Mouse (Mus musculus): Measurements from ENCODE around the gene Rab21. TPM values are rescaled to one million over a fixed set of nuclear protein-coding genes. Genes with fewer than 3 reads are reported as not detected.

The Rab21 gene
- 5.1 and 5.3 TPM in 2 replicates for polyA plus RNA-seq (2014; fragmentation: Nextera tagmentation; extraction: Ambion mirVana)

DNA sequence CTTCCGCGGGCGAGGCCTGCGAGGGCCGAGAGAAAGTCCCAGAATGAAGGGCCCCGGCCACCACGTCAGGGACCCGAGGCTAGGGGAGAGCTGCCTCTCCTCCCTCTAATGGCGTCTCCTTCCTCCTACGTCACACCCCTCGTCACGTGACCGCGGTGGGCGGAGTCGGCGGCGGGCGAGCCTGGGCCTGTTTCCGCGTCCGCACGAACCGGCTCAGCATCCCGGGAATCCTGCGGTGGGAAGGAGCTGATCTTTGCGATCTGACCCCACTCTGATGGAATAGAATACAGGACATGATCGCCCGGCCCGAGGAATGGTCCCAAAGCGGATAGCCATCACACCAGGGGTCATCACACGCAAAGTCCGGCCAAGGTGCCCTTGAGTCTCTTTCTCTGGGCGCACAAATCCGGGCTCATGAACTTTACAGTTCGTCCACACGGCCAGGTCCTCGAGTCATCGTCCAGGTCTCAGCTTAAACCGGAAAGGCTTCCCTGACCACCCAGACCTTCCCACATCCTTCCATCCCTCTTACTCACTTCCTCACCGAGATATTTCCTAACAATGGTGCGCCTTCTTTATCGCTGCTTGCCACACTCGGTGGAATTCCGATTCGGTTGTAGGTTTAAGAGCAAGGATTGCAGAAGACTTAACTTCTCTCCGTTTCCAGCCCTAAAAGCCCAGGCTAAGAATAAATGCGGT is at the start of gene Rab21:
TSS of gene Rab21 (minus strand) at position 122 of the 699 bp plus-strand sequence.
- H3K9me3 ChIP-seq (ENCODE audit: control insufficient read depth, low read length): no peaks in the 10 kb centered on the region
- under 1% methylated on average over 47 of the region's 48 CpGs for WGBS

DNA sequence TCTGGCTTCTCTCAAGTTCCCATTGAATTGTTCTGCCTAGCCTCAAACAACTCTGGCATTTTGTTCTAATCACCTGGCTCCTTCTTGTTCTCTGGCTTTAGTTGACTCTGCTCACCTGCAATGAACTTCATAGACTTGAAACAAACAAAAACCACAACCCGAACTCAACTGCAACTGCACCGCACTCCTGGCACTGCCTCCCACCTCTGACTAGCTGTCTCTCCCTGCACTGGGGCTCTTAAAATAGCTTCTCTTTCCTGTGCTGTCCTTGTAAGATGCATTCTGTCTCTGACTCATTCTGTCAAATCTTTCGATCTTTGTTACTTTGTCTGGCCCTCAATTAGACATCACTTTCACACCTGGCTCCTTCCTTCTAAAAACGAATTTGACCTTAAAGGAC is 47.8 kb upstream of the Rab21 start:
- no peak for ATAC-seq (replicated peaks; ENCODE audit: low FRiP score)
- H3K9ac ChIP-seq (ENCODE audit: low read depth, low read length): peak overlapping the region; percentile 78

More for the DNA sequence above, at the start of gene Rab21:
- Histone ChIP-seq H3K4me2 (peak within 1 kb of the TSS; percentile 70), H3K4me1 (replicated peaks; ENCODE audit: control insufficient read depth, insufficient read depth, low read length) (peaks cover 26% of the 10 kb centered on the region), H3K9ac (ENCODE audit: low read depth, low read length) (peak within 1 kb of the TSS; percentile 86), H3K4me3 (ENCODE audit: low read depth, low read length) (peak within 1 kb of the TSS; percentile 75), H3K27me3 (replicated peaks; ENCODE audit: control insufficient read depth, insufficient read depth, low read length) (no peaks in the 10 kb centered on the region), H3K36me3 (ENCODE audit: control insufficient read depth, insufficient read depth, low read length) (no peaks in the 10 kb centered on the region), H3K27ac (ENCODE audit: low read depth, low read length) (peak within 1 kb of the TSS; percentile 87)
- DNase-seq (ENCODE audit: low spot score): peak; percentile 98
- ATAC-seq (replicated peaks; ENCODE audit: low FRiP score): peak; percentile 90

DNA sequence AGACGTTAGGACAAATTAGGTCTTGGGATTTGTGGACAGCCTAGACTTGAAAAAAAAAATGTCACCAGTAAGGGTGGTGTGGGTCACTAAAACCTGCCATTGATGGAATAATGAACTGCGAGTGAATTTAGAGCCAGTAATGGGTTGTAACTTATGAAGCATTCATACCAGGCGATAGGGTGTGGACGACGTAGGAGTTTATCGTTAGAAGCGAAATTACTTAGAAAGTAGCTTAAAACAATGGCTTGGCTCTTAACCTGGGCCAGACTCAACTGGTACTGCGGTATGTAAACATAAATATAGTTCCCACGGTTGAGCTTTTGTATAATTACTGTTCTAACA is 47.2 kb upstream of the Rab21 start:
- 7% methylated on average over 9 of the region's 9 CpGs for WGBS
- DNase-seq (ENCODE audit: low spot score): no peak
- Histone ChIP-seq H3K4me2 (peak overlapping the region; percentile 89), H3K27ac (ENCODE audit: low read depth, low read length) (peak overlapping the region; percentile 97), H3K9ac (ENCODE audit: low read depth, low read length) (peak overlapping the region; percentile 78), H3K4me3 (ENCODE audit: low read depth, low read length) (peak overlapping the region; percentile 49), H3K36me3 (ENCODE audit: control insufficient read depth, insufficient read depth, low read length) (no peaks in the 10 kb centered on the region), H3K9me3 (ENCODE audit: control insufficient read depth, low read length) (no peaks in the 10 kb centered on the region), H3K27me3 (replicated peaks; ENCODE audit: control insufficient read depth, insufficient read depth, low read length) (no peaks in the 10 kb centered on the region), H3K4me1 (replicated peaks; ENCODE audit: control insufficient read depth, insufficient read depth, low read length) (peaks cover 5% of the 10 kb centered on the region; the same call in 1 of the 2 replicates)
- peak; percentile 42 for ATAC-seq (replicated peaks; ENCODE audit: low FRiP score)

More for the DNA sequence above, 47.8 kb upstream of the Rab21 start:
- no peak for DNase-seq (ENCODE audit: low spot score)
- 67% methylated on average over 4 of the region's 4 CpGs for WGBS
- H3K27ac ChIP-seq (ENCODE audit: low read depth, low read length): peak overlapping the region; percentile 97
- no peaks in the 10 kb centered on the region for H3K27me3 ChIP-seq (replicated peaks; ENCODE audit: control insufficient read depth, insufficient read depth, low read length)
- H3K4me1 ChIP-seq (replicated peaks; ENCODE audit: control insufficient read depth, insufficient read depth, low read length): peaks cover 5% of the 10 kb centered on the region; the same call in 1 of the 2 replicates
- H3K4me2 ChIP-seq: peak overlapping the region; percentile 89
- peak overlapping the region; percentile 49 for H3K4me3 ChIP-seq (ENCODE audit: low read depth, low read length)
- H3K36me3 ChIP-seq (ENCODE audit: control insufficient read depth, insufficient read depth, low read length): no peaks in the 10 kb centered on the region
- no peaks in the 10 kb centered on the region for H3K9me3 ChIP-seq (ENCODE audit: control insufficient read depth, low read length)

DNA sequence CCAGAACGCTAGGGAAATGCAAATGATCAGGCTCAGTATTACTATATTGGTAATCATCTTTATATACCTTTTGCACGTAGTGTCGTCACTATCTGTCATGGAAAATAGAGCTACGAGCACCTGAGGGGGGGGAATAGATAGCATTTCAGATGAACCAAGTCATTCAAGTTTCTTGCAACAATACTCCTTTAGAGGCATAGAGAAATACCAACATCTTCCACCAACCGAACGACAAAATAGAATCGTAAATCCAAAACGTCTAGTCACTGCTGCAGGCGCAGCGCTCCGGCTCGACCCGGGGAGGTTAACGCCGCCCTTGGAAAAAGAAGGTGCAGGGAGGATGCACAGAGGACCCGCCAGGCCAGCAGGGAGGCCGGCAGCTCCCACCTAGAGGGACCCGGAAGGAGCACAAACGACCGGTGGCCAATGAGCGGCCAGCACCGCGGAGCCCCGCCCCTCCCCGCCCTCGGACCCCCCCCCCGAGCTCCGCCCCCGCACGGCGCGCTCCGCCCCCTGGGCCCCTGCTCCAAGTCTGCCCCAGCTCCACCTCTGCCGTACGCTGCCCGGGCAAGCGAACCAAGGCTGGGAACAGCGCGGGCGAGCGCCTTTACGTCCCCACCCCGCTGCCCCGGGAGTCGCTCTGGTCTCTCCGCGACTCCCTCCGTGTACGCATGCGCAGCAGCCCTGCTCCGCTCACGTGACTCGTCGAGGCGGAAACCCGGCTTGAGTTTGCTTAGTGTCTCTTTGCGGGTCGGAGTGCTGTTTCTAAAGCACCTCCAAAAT is 46.6 kb upstream of the Rab21 start, which contains the start of gene Tmem19:
TSS of gene Tmem19 (minus strand) at position 662 of the 783 bp plus-strand sequence.
- WGBS: under 1% methylated on average over 54 of the region's 58 CpGs
- Histone ChIP-seq H3K4me3 (ENCODE audit: low read depth, low read length) (peak within 1 kb of the TSS; percentile 49), H3K27ac (ENCODE audit: low read depth, low read length) (peak within 1 kb of the TSS; percentile 97), H3K4me2 (peak within 1 kb of the TSS; percentile 89), H3K27me3 (replicated peaks; ENCODE audit: control insufficient read depth, insufficient read depth, low read length) (no peaks in the 10 kb centered on the region), H3K36me3 (ENCODE audit: control insufficient read depth, insufficient read depth, low read length) (no peaks in the 10 kb centered on the region), H3K4me1 (replicated peaks; ENCODE audit: control insufficient read depth, insufficient read depth, low read length) (peaks cover 5% of the 10 kb centered on the region; the same call in 1 of the 2 replicates), H3K9me3 (ENCODE audit: control insufficient read depth, low read length) (no peaks in the 10 kb centered on the region), H3K9ac (ENCODE audit: low read depth, low read length) (peak within 1 kb of the TSS; percentile 78)
- peak; percentile 99 for ATAC-seq (replicated peaks; ENCODE audit: low FRiP score)
- DNase-seq (ENCODE audit: low spot score): peak; percentile 94

DNA sequence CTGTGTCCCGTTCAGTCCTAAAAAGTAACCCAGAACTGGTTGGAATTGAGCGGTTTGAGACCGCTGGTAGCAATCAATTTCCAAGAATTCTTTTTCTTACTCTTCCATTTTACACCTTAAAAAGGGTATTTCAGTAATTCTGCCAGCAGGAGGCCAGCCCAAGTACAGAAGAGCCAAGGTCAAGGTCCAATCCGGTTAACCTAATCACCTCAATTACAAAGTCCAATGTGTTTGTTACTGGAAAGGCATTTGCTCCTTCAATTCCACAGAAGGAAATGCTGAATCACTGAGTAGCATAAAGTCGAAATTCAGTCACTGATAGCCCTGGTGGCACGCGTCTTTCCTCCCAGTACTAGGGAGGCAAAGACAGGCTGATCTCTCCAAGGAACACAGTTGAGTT is 43.7 kb upstream of the Rab21 start:
- Histone ChIP-seq H3K4me1 (replicated peaks; ENCODE audit: control insufficient read depth, insufficient read depth, low read length) (peaks cover 5% of the 10 kb centered on the region; the same call in 1 of the 2 replicates), H3K9ac (ENCODE audit: low read depth, low read length) (no peak overlapping the region), H3K4me3 (ENCODE audit: low read depth, low read length) (no peak overlapping the region), H3K27me3 (replicated peaks; ENCODE audit: control insufficient read depth, insufficient read depth, low read length) (no peaks in the 10 kb centered on the region), H3K36me3 (ENCODE audit: control insufficient read depth, insufficient read depth, low read length) (no peaks in the 10 kb centered on the region), H3K27ac (ENCODE audit: low read depth, low read length) (no peak overlapping the region), H3K4me2 (no peak overlapping the region), H3K9me3 (ENCODE audit: control insufficient read depth, low read length) (no peaks in the 10 kb centered on the region)
- WGBS: 81% methylated on average over 7 of the region's 7 CpGs
- DNase-seq (ENCODE audit: low spot score): no peak
- no peak for ATAC-seq (replicated peaks; ENCODE audit: low FRiP score)

DNA sequence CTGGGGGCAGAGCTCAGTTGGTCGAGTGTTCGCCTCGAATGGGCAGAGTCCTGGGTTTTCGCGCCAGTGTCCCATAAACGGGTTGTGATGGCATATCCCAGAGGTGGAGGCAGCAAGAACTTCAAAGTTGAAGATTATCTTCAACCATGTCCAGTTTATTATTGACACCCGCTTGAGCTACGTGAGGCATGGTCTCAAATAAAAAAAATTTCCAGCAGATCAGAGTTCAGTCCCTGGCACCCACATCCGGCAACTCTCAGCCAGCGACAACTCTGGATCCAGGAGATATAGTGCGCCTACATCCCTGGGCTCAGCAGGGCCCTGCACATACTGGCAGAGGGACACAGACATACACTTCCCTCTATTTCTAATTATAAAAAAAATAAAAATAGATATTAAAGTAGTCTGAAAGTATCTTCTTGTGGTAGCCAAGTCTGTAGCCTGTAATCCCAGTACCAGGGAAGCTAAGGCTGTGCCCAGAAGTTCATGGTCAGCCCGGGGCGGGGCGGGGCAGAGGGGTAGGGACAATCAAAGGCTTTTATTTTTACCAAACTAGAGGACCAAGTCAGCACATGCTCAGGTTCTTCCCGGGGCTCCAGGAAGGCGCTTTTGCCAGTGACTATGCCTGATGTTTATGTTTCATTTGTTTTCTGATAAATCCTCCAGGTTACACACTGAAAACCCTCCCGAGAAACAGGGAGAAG is 43.0 kb upstream of the Rab21 start:
- H3K9me3 ChIP-seq (ENCODE audit: control insufficient read depth, low read length): no peaks in the 10 kb centered on the region
- H3K27me3 ChIP-seq (replicated peaks; ENCODE audit: control insufficient read depth, insufficient read depth, low read length): no peaks in the 10 kb centered on the region
- H3K9ac ChIP-seq (ENCODE audit: low read depth, low read length): no peak overlapping the region
- DNase-seq (ENCODE audit: low spot score): no peak
- H3K4me2 ChIP-seq: no peak overlapping the region
- no peak overlapping the region for H3K27ac ChIP-seq (ENCODE audit: low read depth, low read length)
- ATAC-seq (replicated peaks; ENCODE audit: low FRiP score): no peak
- H3K4me3 ChIP-seq (ENCODE audit: low read depth, low read length): no peak overlapping the region
- 91% methylated on average over 17 of the region's 17 CpGs for WGBS
- peaks cover 5% of the 10 kb centered on the region; the same call in 1 of the 2 replicates for H3K4me1 ChIP-seq (replicated peaks; ENCODE audit: control insufficient read depth, insufficient read depth, low read length)
- H3K36me3 ChIP-seq (ENCODE audit: control insufficient read depth, insufficient read depth, low read length): no peaks in the 10 kb centered on the region

DNA sequence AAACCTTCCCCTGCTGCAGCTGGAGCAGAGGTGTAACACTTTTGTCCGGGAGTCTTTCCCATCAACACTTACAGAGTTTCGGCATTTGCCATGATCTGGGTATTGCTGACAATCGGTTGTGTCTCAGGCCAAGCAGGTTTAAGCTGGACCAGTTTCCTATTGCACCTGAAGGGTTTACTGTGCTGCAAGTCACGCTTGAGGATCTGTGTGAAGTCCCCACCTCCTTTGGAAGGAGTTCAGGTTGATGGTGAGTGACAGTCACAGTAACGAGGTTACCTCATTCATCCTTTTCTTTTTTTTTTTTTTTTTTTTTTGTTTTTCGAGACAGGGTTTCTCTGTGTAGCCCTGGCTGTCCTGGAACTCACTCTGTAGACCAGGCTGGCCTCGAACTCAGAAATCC is 40.7 kb upstream of the Rab21 start:
- H3K4me2 ChIP-seq: no peak overlapping the region
- no peak for DNase-seq (ENCODE audit: low spot score)
- no peaks in the 10 kb centered on the region for H3K4me1 ChIP-seq (replicated peaks; ENCODE audit: control insufficient read depth, insufficient read depth, low read length)
- H3K4me3 ChIP-seq (ENCODE audit: low read depth, low read length): no peak overlapping the region
- no peaks in the 10 kb centered on the region for H3K27me3 ChIP-seq (replicated peaks; ENCODE audit: control insufficient read depth, insufficient read depth, low read length)
- no peaks in the 10 kb centered on the region for H3K36me3 ChIP-seq (ENCODE audit: control insufficient read depth, insufficient read depth, low read length)
- no peak for ATAC-seq (replicated peaks; ENCODE audit: low FRiP score)
- no peak overlapping the region for H3K9ac ChIP-seq (ENCODE audit: low read depth, low read length)
- no peaks in the 10 kb centered on the region for H3K9me3 ChIP-seq (ENCODE audit: control insufficient read depth, low read length)
- WGBS: 85% methylated on average over 6 of the region's 7 CpGs
- no peak overlapping the region for H3K27ac ChIP-seq (ENCODE audit: low read depth, low read length)

DNA sequence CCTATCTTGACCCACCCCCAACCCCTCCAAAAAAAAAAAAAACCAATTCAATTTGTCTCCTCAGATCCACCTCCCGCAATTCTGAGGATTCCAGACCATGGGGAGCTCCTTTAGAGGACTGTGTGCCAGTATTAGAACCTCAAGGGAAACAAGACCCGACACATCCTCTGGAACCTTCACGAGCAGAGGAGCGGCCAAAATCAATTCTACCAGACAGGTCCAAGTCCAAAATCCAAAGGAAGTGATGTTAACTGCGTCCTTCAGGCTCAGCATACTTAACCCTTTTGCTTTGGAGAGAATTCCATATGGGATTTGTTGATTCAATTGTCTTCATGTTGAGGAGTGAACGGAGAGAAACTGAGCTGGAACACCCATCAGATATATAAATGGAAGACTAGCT is 39.6 kb upstream of the Rab21 start:
- WGBS: 84% methylated on average over 6 of the region's 6 CpGs
- no peaks in the 10 kb centered on the region for H3K4me1 ChIP-seq (replicated peaks; ENCODE audit: control insufficient read depth, insufficient read depth, low read length)
- ATAC-seq (replicated peaks; ENCODE audit: low FRiP score) (no peak), DNase-seq (ENCODE audit: low spot score) (no peak)
- no peak overlapping the region for H3K9ac ChIP-seq (ENCODE audit: low read depth, low read length)
- no peaks in the 10 kb centered on the region for H3K36me3 ChIP-seq (ENCODE audit: control insufficient read depth, insufficient read depth, low read length)
- no peaks in the 10 kb centered on the region for H3K9me3 ChIP-seq (ENCODE audit: control insufficient read depth, low read length)
- H3K27ac ChIP-seq (ENCODE audit: low read depth, low read length): no peak overlapping the region
- H3K27me3 ChIP-seq (replicated peaks; ENCODE audit: control insufficient read depth, insufficient read depth, low read length): no peaks in the 10 kb centered on the region
- H3K4me3 ChIP-seq (ENCODE audit: low read depth, low read length): no peak overlapping the region
- H3K4me2 ChIP-seq: no peak overlapping the region
